Mouse (Mus musculus) stomach, embryonic 15.5 days (tissue): ENCODE measurements around the gene Tmem62. TPM values are rescaled to one million over a fixed set of nuclear protein-coding genes. Genes with fewer than 3 reads are reported as not detected.
A peak's percentile ranks its signal among the peaks of the same experiment; 100 is the strongest.
"Not testable (repeated sequence)": the region's sequence is repeated elsewhere in the genome, so short reads cannot be mapped to it uniquely, and the experiment has no call there.

Experiments
- ATAC-seq: fragments of 200-750 bp; cut with Nextera tagmentation; 2 replicates; pipeline ENCODE4 v1.8.0; 2017; ENCODE audit warnings: low read depth, moderate number of reproducible peaks, moderate TSS enrichment; ENCODE audit not compliant: insufficient read depth, low FRiP score
- H3K27ac ChIP-seq: fragments of 300-500 bp; sonication (generic); 2 replicates; pipeline ENCODE4 v1.5.1; 2015; ENCODE audit warnings: mild to moderate bottlenecking, inconsistent platforms
- H3K27me3 ChIP-seq: fragments of 300-500 bp; sonication (generic); replicated peaks from 2 replicates; pipeline ENCODE4 v1.6.1; 2015; ENCODE audit warnings: inconsistent platforms
- H3K36me3 ChIP-seq: fragments of 300-500 bp; sonication (generic); 2 replicates; pipeline ENCODE4 v1.6.1; 2015; ENCODE audit warnings: inconsistent platforms
- H3K4me1 ChIP-seq: fragments of 300-500 bp; sonication (generic); 2 replicates; pipeline ENCODE4 v1.6.1; 2015; ENCODE audit warnings: inconsistent platforms
- H3K4me2 ChIP-seq: fragments of 300-500 bp; sonication (generic); 2 replicates; pipeline ENCODE4 v1.6.1; 2015; ENCODE audit warnings: mild to moderate bottlenecking, inconsistent platforms
- H3K4me3 ChIP-seq: fragments of 300-500 bp; sonication (generic); replicated peaks from 2 replicates; pipeline ENCODE4 v1.5.1; 2015; ENCODE audit warnings: inconsistent platforms
- H3K9ac ChIP-seq: fragments of 300-500 bp; sonication (generic); 2 replicates; pipeline ENCODE4 v1.6.1; 2015; ENCODE audit warnings: inconsistent platforms
- H3K9me3 ChIP-seq: fragments of 300-500 bp; sonication (generic); 2 replicates; pipeline ENCODE4 v1.6.1; 2016; ENCODE audit warnings: inconsistent platforms
- WGBS: fragments of 180-500 bp; shearing (Covaris S2); methylation state at CpG from one replicate; pipeline ENCODE4 v1.1.7; 2015; 5-methylcytosine and 5-hydroxymethylcytosine counted together
- microRNA-seq: library from miRNA; unstranded; fragments of <30 nt; microRNA quantifications from one replicate; pipeline ENCODE4, GENCODE M21; 2016
- polyA plus RNA-seq: library from polyadenylated mRNA; unstranded; fragments of >200 nt; fragmentation: Nextera tagmentation; extraction: Ambion mirVana; gene quantifications from 2 replicates; pipeline ENCODE4 v1.2.1, GENCODE M21; 2015

Tmem62 gene
- polyA plus RNA-seq, 1 experiment from 2014 or later: 3.5 TPM

- Histone ChIP-seq H3K27me3 (no peaks in the 10 kb centered on the region), H3K4me3 (0 out of 2 replicates have a peak within 1 kb of the TSS, but pooled peaks have one; percentile 1), H3K36me3 (no peaks in the 10 kb centered on the region), H3K9ac (no peak within 1 kb of the TSS), H3K4me1 (no peaks in the 10 kb centered on the region), H3K27ac (no peak within 1 kb of the TSS), H3K4me2 (no peak within 1 kb of the TSS), H3K9me3 (no peaks in the 10 kb centered on the region)
- WGBS: 42% methylated on average over 5 of the region's 5 CpGs
- ATAC-seq: peak; percentile 97
Observed at GRCm38 (mm10) chr2:121036733-121037341, 60.0 kb downstream of the Tmem62 start, which contains the start of gene Epb42. Gene Epb42, minus strand, starts transcription at chr2:121037072.

GRCm38 (mm10) chr2:121038851-121039250, 62.0 kb downstream of the Tmem62 start:
- not testable (repeated sequence) for ATAC-seq

GRCm38 (mm10) chr2:121039382-121039781, 62.6 kb downstream of the Tmem62 start:
- WGBS: 89% methylated on average over 1 of the region's 1 CpGs
- Histone ChIP-seq H3K4me3 (no peak overlapping the region), H3K36me3 (no peaks in the 10 kb centered on the region), H3K9me3 (no peaks in the 10 kb centered on the region), H3K4me2 (no peak overlapping the region), H3K27me3 (no peaks in the 10 kb centered on the region), H3K27ac (no peak overlapping the region), H3K9ac (no peak overlapping the region), H3K4me1 (no peaks in the 10 kb centered on the region)
- ATAC-seq: no peak

More at GRCm38 (mm10) chr2:121038851-121039250, 62.0 kb downstream of the Tmem62 start:
- H3K4me1 ChIP-seq, H3K9ac ChIP-seq, H3K27me3 ChIP-seq, H3K27ac ChIP-seq, H3K36me3 ChIP-seq, H3K4me2 ChIP-seq, H3K9me3 ChIP-seq, H3K4me3 ChIP-seq: not testable (repeated sequence)
- 96% methylated on average over 1 of the region's 1 CpGs for WGBS

- Histone ChIP-seq H3K4me2 (no peak overlapping the region), H3K9me3 (no peaks in the 10 kb centered on the region), H3K9ac (no peak overlapping the region), H3K27me3 (no peaks in the 10 kb centered on the region), H3K4me3 (no peak overlapping the region), H3K36me3 (no peaks in the 10 kb centered on the region), H3K27ac (no peak overlapping the region), H3K4me1 (no peaks in the 10 kb centered on the region)
- ATAC-seq: no peak
- WGBS: 41% methylated on average over 5 of the region's 5 CpGs
Observed at GRCm38 (mm10) chr2:121041098-121041497, 64.3 kb downstream of the Tmem62 start.

- Histone ChIP-seq H3K36me3 (no peaks in the 10 kb centered on the region), H3K4me2 (no peak overlapping the region), H3K27ac (no peak overlapping the region), H3K9me3 (no peaks in the 10 kb centered on the region), H3K9ac (no peak overlapping the region), H3K27me3 (no peaks in the 10 kb centered on the region), H3K4me1 (no peaks in the 10 kb centered on the region), H3K4me3 (no peak overlapping the region)
- WGBS: 80% methylated on average over 4 of the region's 4 CpGs
- ATAC-seq: no peak
Observed at GRCm38 (mm10) chr2:121045653-121046052, 68.8 kb downstream of the Tmem62 start.

- H3K4me3 ChIP-seq: no peak overlapping the region
- no peaks in the 10 kb centered on the region for H3K27me3 ChIP-seq
- no peak overlapping the region for H3K4me2 ChIP-seq
- H3K27ac ChIP-seq: no peak overlapping the region
- H3K36me3 ChIP-seq: no peaks in the 10 kb centered on the region
- WGBS: 86% methylated on average over 5 of the region's 5 CpGs
- no peak for ATAC-seq
- no peaks in the 10 kb centered on the region for H3K4me1 ChIP-seq
- H3K9ac ChIP-seq: no peak overlapping the region
- H3K9me3 ChIP-seq: no peaks in the 10 kb centered on the region
Observed at GRCm38 (mm10) chr2:121052176-121052575, 75.4 kb downstream of the Tmem62 start.

GRCm38 (mm10) chr2:121054060-121054459, 77.2 kb downstream of the Tmem62 start:
- Histone ChIP-seq H3K4me2 (no peak overlapping the region), H3K27ac (no peak overlapping the region), H3K4me1 (no peaks in the 10 kb centered on the region), H3K36me3 (no peaks in the 10 kb centered on the region), H3K9me3 (no peaks in the 10 kb centered on the region), H3K27me3 (no peaks in the 10 kb centered on the region), H3K9ac (no peak overlapping the region), H3K4me3 (no peak overlapping the region)
- no peak for ATAC-seq
- WGBS: 69% methylated on average over 2 of the region's 2 CpGs

- no peak overlapping the region for H3K4me2 ChIP-seq
- no peak overlapping the region for H3K27ac ChIP-seq
- WGBS: 79% methylated on average over 6 of the region's 6 CpGs
- no peaks in the 10 kb centered on the region for H3K9me3 ChIP-seq
- H3K4me1 ChIP-seq: no peaks in the 10 kb centered on the region
- no peak overlapping the region for H3K9ac ChIP-seq
- no peaks in the 10 kb centered on the region for H3K36me3 ChIP-seq
- H3K4me3 ChIP-seq: no peak overlapping the region
- no peaks in the 10 kb centered on the region for H3K27me3 ChIP-seq
- ATAC-seq: peak; percentile 73
Observed at GRCm38 (mm10) chr2:121055915-121056314, 79.1 kb downstream of the Tmem62 start.

Small RNAs within 50 kb of the gene (microRNA-seq; reads per million reads assigned to microRNA genes)
- not detected for gene Gm44325

Other genes with a start within 250 kb of the Tmem62 start
- 4.9 and 5.5 TPM in 2 replicates for gene Cdan1, start 126.9 kb upstream of the Tmem62 start, polyA plus RNA-seq
- gene Ttbk2, start 126.4 kb upstream of the Tmem62 start, polyA plus RNA-seq: 2.9 TPM in 2 replicates
- gene Ubr1, start 6.3 kb upstream of the Tmem62 start, polyA plus RNA-seq: 21.5 and 22.9 TPM in 2 replicates
- 33.6 and 35.0 TPM in 2 replicates for gene Ccndbp1, start 31.4 kb downstream of the Tmem62 start, polyA plus RNA-seq
- gene Epb42, start 60.1 kb downstream of the Tmem62 start, polyA plus RNA-seq: 6.0 and 12.2 TPM in 2 replicates
- gene Tgm5, start 108.8 kb downstream of the Tmem62 start, polyA plus RNA-seq: 0.17 and 0.31 TPM in 2 replicates
- 0.40 and 0.52 TPM in 2 replicates for gene Tgm7, start 132.8 kb downstream of the Tmem62 start, polyA plus RNA-seq
- gene Adal, start 163.4 kb downstream of the Tmem62 start, polyA plus RNA-seq: 19.1 and 19.5 TPM in 2 replicates
- 20.1 and 23.1 TPM in 2 replicates for gene Lcmt2, start 163.6 kb downstream of the Tmem62 start, polyA plus RNA-seq
- gene Tubgcp4, start 193.6 kb downstream of the Tmem62 start, polyA plus RNA-seq: 50.5 and 51.0 TPM in 2 replicates
- gene Zscan29, start 194.1 kb downstream of the Tmem62 start, polyA plus RNA-seq: 8.6 and 9.7 TPM in 2 replicates